In the genomic region with DNA sequence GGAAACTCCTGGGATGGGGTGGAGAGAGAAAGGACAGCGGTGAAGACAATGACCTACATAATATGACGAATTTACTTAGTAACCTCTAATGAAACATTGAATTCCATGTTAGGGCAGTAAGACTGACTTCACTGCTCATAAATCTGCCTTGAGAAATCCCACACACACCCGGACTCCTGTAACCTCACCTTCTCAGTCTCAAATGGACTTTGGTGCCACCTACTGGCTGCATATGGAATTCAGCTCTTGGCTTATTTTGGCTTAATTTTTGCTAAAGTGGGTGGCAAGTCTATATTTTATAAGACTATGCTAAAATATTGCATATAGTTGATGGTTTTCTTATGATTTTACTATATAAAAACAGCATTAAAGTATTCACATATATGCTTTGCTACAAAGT, we compare ENCODE assay signal across 9 mouse cellular contexts. TPM values are rescaled to one million over a fixed set of nuclear protein-coding genes. Genes with fewer than 3 reads are reported as not detected.
DNase-seq lines count a peak whose midpoint lies in the region; ATAC-seq lines count a peak whose summit lies in the region.
"Had no signal": no experiment of that assay in that cellular context is flagged by ENCODE, and none has a peak within 500 bp of the region (broad histone marks: within the 10 kb centered on the region; RNA-seq: fewer than 3 reads in every experiment).

No protein-coding gene starts in this region.

- DNase-seq in heart, adult 8-10 months (ENCODE audit: low spot score): peak; percentile 58
- DNase-seq in heart, adult 11 months: no peak
- peak; percentile 87 for DNase-seq in CD4-positive, CD25-positive, alpha-beta regulatory T cell, adult 2 months (ENCODE audit: low read depth, low spot score)
- DNase-seq in brain, adult 2 months (ENCODE audit: low read depth, low spot score): peak; percentile 87
- peak; percentile 57 for DNase-seq in large intestine, adult 2 months (ENCODE audit: low read depth, low spot score)
- peak; percentile 74 for DNase-seq in mesoderm, embryonic 11.5 days (ENCODE audit: low read depth, low spot score)
- peak; percentile 79 for DNase-seq in splenic B cell, adult 2 months (ENCODE audit: low read depth, low spot score)

- 25% methylated on average over 3 of the region's 3 CpGs for WGBS in large intestine, adult 2 months

- H3K36me3 ChIP-seq in splenic B cell, adult 2 months (ENCODE audit: control insufficient read depth, insufficient read depth, low read length, poor library complexity, severe bottlenecking): no peaks in the 10 kb centered on the region
- H3K36me3 ChIP-seq: liver, embryonic 15.5 days had no signal

- no peaks in the 10 kb centered on the region for H3K27me3 ChIP-seq in splenic B cell, adult 2 months (ENCODE audit: control insufficient read depth, insufficient read depth, low read length, poor library complexity, severe bottlenecking)
- H3K27me3 ChIP-seq: liver, embryonic 15.5 days had no signal

- peak; percentile 83 for ATAC-seq in erythroblast, adult 5-6 weeks (replicated peaks; ENCODE audit: low FRiP score, poor library complexity, severe bottlenecking)

RNA-seq across cellular contexts. Expression of gene Ccdc89, which starts 16.4 kb away (rescaled TPM):
- under 1 TPM; 0.11 to 0.35 (median 0.23) TPM for total RNA-seq in heart, adult 8-10 months (2022)
- not detected in 2 replicates for total RNA-seq in erythroblast, adult 5-6 weeks (2015; ENCODE audit: low replicate concordance)
- total RNA-seq in erythroblast, adult 5-6 weeks (2017; ENCODE audit: low replicate concordance): not detected in 2 replicates
- polyA plus RNA-seq in large intestine, adult 2 months (2012; rRNA removed): 0.09 TPM in 1 of 2 replicates, not detected in the other

RNA-seq across cellular contexts. Expression of gene Crebzf, which starts 32.6 kb away (rescaled TPM):
- total RNA-seq in heart, adult 8-10 months (2022): 10 to 100 TPM; 18.0 to 21.5 (median 20.0) TPM
- total RNA-seq in erythroblast, adult 5-6 weeks (2015; ENCODE audit: low replicate concordance): 66.3 and 72.1 TPM in 2 replicates
- 54.6 and 56.1 TPM in 2 replicates for total RNA-seq in erythroblast, adult 5-6 weeks (2017; ENCODE audit: low replicate concordance)
- 17.2 and 28.5 TPM in 2 replicates for polyA plus RNA-seq in large intestine, adult 2 months (2012; rRNA removed)

RNA-seq across cellular contexts. Expression of gene Tmem126a, which starts 47.1 kb away (rescaled TPM):
- total RNA-seq in heart, adult 8-10 months (2022): 100 to 1,000 TPM; 121 to 143 (median 131) TPM
- 2.7 and 8.8 TPM in 2 replicates for total RNA-seq in erythroblast, adult 5-6 weeks (2015; ENCODE audit: low replicate concordance)
- 4.9 and 7.2 TPM in 2 replicates for total RNA-seq in erythroblast, adult 5-6 weeks (2017; ENCODE audit: low replicate concordance)
- polyA plus RNA-seq in large intestine, adult 2 months (2012; rRNA removed): 30.2 and 33.7 TPM in 2 replicates

Comparison
In these comparisons a context has a peak if more than half of its experiments do, and no peak if none do; other contexts are left out.
1. RNA of gene Tmem126a, which starts 47.1 kb away (total RNA-seq): 121 to 143 TPM in heart, adult 8-10 months; 2.7 to 8.8 TPM in erythroblast, adult 5-6 weeks; every median in the first group is over 10 times any median in the second.